Mouse (Mus musculus): ENCODE measurements around the gene Pou2f2. TPM values are rescaled to one million over a fixed set of nuclear protein-coding genes. Genes with fewer than 3 reads are reported as not detected.

Pou2f2 gene
- polyA plus RNA-seq, 1 experiment from 2014 or later: 0.59 TPM

- H3K4me1 ChIP-seq (replicated peaks; ENCODE audit: insufficient read depth, low read length): peaks cover 29% of the 10 kb centered on the region
- peaks cover 16% of the 10 kb centered on the region for H3K36me3 ChIP-seq (ENCODE audit: insufficient read depth, low read length)
- H3K27ac ChIP-seq: peak overlapping the region; percentile 94
- H3K4me3 ChIP-seq (replicated peaks; ENCODE audit: low read depth, low read length): peak overlapping the region; percentile 34
- DNase-seq (ENCODE audit: low spot score) (peak; percentile 40), ATAC-seq (replicated peaks; ENCODE audit: low FRiP score, low read depth) (no peak)
- no peaks in the 10 kb centered on the region for H3K9me3 ChIP-seq (replicated peaks; ENCODE audit: low read length)
- WGBS: 17% methylated on average over 7 of the region's 7 CpGs
- H3K9ac ChIP-seq (ENCODE audit: low read depth, low read length): peak overlapping the region; percentile 55; the same call in 1 of the 2 replicates
- no peaks in the 10 kb centered on the region for H3K27me3 ChIP-seq (ENCODE audit: insufficient read depth, low read length)
- H3K4me2 ChIP-seq (ENCODE audit: low read length): peak overlapping the region; percentile 49
- TF ChIP-seq CTCF (IDR thresholded peaks at IDR 0.05; ENCODE audit: low read depth): no peak
These were observed 103.2 kb downstream of the Pou2f2 start for GRCm38 (mm10) chr7:25076296-25076662.

GRCm38 (mm10) chr7:25073924-25074323 is 105.6 kb downstream of the Pou2f2 start:
- Histone ChIP-seq H3K27me3 (ENCODE audit: insufficient read depth, low read length) (no peaks in the 10 kb centered on the region), H3K4me2 (ENCODE audit: low read length) (no peak overlapping the region), H3K4me1 (replicated peaks; ENCODE audit: insufficient read depth, low read length) (peaks cover 27% of the 10 kb centered on the region), H3K27ac (no peak overlapping the region), H3K9ac (ENCODE audit: low read depth, low read length) (no peak overlapping the region), H3K9me3 (replicated peaks; ENCODE audit: low read length) (no peaks in the 10 kb centered on the region), H3K36me3 (ENCODE audit: insufficient read depth, low read length) (no peaks in the 10 kb centered on the region), H3K4me3 (replicated peaks; ENCODE audit: low read depth, low read length) (no peak overlapping the region)
- TF ChIP-seq CTCF (IDR thresholded peaks at IDR 0.05; ENCODE audit: low read depth): no peak
- DNase-seq (ENCODE audit: low spot score): no peak
- 74% methylated on average over 8 of the region's 8 CpGs for WGBS
- ATAC-seq (replicated peaks; ENCODE audit: low FRiP score, low read depth): no peak

- H3K4me3 ChIP-seq (replicated peaks; ENCODE audit: low read depth, low read length): peak overlapping the region; percentile 62
- no peak for ATAC-seq (replicated peaks; ENCODE audit: low FRiP score, low read depth)
- H3K27ac ChIP-seq: peak overlapping the region; percentile 82
- 0 out of 2 replicates have a peak, but pooled peaks cover under 1% of the 10 kb centered on the region for H3K36me3 ChIP-seq (ENCODE audit: insufficient read depth, low read length)
- peaks cover 19% of the 10 kb centered on the region; the same call in 1 of the 2 replicates for H3K4me1 ChIP-seq (replicated peaks; ENCODE audit: insufficient read depth, low read length)
- no peaks in the 10 kb centered on the region for H3K27me3 ChIP-seq (ENCODE audit: insufficient read depth, low read length)
- 1% methylated on average over 14 of the region's 33 CpGs for WGBS
- DNase-seq (ENCODE audit: low spot score): peak; percentile 78
- peak overlapping the region; percentile 82 for H3K9ac ChIP-seq (ENCODE audit: low read depth, low read length)
- peak; percentile 14; the same call in 1 of the 2 replicates for TF ChIP-seq CTCF (IDR thresholded peaks at IDR 0.05; ENCODE audit: low read depth)
- no peaks in the 10 kb centered on the region for H3K9me3 ChIP-seq (replicated peaks; ENCODE audit: low read length)
- H3K4me2 ChIP-seq (ENCODE audit: low read length): peak overlapping the region; percentile 91
These were observed 106.7 kb downstream of the Pou2f2 start for GRCm38 (mm10) chr7:25072716-25073390.

GRCm38 (mm10) chr7:25071979-25072715 is 107.4 kb downstream of the Pou2f2 start, which contains the start of the genes Grik5 and Zfp574:
Gene Grik5, minus strand, starts transcription at chr7:25072346.
Gene Zfp574, plus strand, starts transcription at chr7:25072567.
- Histone ChIP-seq H3K9ac (ENCODE audit: low read depth, low read length) (peak within 1 kb of the TSS; percentile 82), H3K9me3 (replicated peaks; ENCODE audit: low read length) (no peaks in the 10 kb centered on the region), H3K4me2 (ENCODE audit: low read length) (peak within 1 kb of the TSS; percentile 91), H3K4me1 (replicated peaks; ENCODE audit: insufficient read depth, low read length) (peaks cover 16% of the 10 kb centered on the region; the same call in 1 of the 2 replicates), H3K36me3 (ENCODE audit: insufficient read depth, low read length) (0 out of 2 replicates have a peak, but pooled peaks cover 5% of the 10 kb centered on the region), H3K4me3 (replicated peaks; ENCODE audit: low read depth, low read length) (peak within 1 kb of the TSS; percentile 62), H3K27ac (peak within 1 kb of the TSS; percentile 82), H3K27me3 (ENCODE audit: insufficient read depth, low read length) (no peaks in the 10 kb centered on the region)
- WGBS: 3% methylated on average over 20 of the region's 28 CpGs
- ATAC-seq (replicated peaks; ENCODE audit: low FRiP score, low read depth) (no peak), DNase-seq (ENCODE audit: low spot score) (no peak)
- no peak for TF ChIP-seq CTCF (IDR thresholded peaks at IDR 0.05; ENCODE audit: low read depth)

- Histone ChIP-seq H3K4me2 (ENCODE audit: low read length) (no peak overlapping the region), H3K27ac (no peak overlapping the region), H3K4me1 (replicated peaks; ENCODE audit: insufficient read depth, low read length) (peaks cover 11% of the 10 kb centered on the region; the same call in 1 of the 2 replicates), H3K4me3 (replicated peaks; ENCODE audit: low read depth, low read length) (no peak overlapping the region), H3K36me3 (ENCODE audit: insufficient read depth, low read length) (0 out of 2 replicates have a peak, but pooled peaks cover 18% of the 10 kb centered on the region), H3K9me3 (replicated peaks; ENCODE audit: low read length) (no peaks in the 10 kb centered on the region), H3K9ac (ENCODE audit: low read depth, low read length) (no peak overlapping the region), H3K27me3 (ENCODE audit: insufficient read depth, low read length) (no peaks in the 10 kb centered on the region)
- ATAC-seq (replicated peaks; ENCODE audit: low FRiP score, low read depth) (no peak), DNase-seq (ENCODE audit: low spot score) (no peak)
- TF ChIP-seq CTCF (IDR thresholded peaks at IDR 0.05; ENCODE audit: low read depth): no peak
- WGBS: 41% methylated on average over 2 of the region's 2 CpGs
These were observed 110.8 kb downstream of the Pou2f2 start for GRCm38 (mm10) chr7:25068724-25069123.

- no peak overlapping the region for H3K27ac ChIP-seq
- no peaks in the 10 kb centered on the region for H3K9me3 ChIP-seq (replicated peaks; ENCODE audit: low read length)
- no peak overlapping the region for H3K9ac ChIP-seq (ENCODE audit: low read depth, low read length)
- peaks cover 18% of the 10 kb centered on the region; the same call in 1 of the 2 replicates for H3K36me3 ChIP-seq (ENCODE audit: insufficient read depth, low read length)
- ATAC-seq (replicated peaks; ENCODE audit: low FRiP score, low read depth) (no peak), DNase-seq (ENCODE audit: low spot score) (no peak)
- H3K4me1 ChIP-seq (replicated peaks; ENCODE audit: insufficient read depth, low read length): peaks cover 8% of the 10 kb centered on the region; the same call in 1 of the 2 replicates
- H3K4me2 ChIP-seq (ENCODE audit: low read length): no peak overlapping the region
- 86% methylated on average over 22 of the region's 22 CpGs for WGBS
- TF ChIP-seq CTCF (IDR thresholded peaks at IDR 0.05; ENCODE audit: low read depth): no peak
- H3K4me3 ChIP-seq (replicated peaks; ENCODE audit: low read depth, low read length): no peak overlapping the region
- H3K27me3 ChIP-seq (ENCODE audit: insufficient read depth, low read length): no peaks in the 10 kb centered on the region
These were observed 111.4 kb downstream of the Pou2f2 start for GRCm38 (mm10) chr7:25067909-25068656.

All from kidney, postnatal 0 days (tissue).